Mouse (Mus musculus) spleen, adult 2 months (tissue): Measurements from ENCODE around the gene Tsc1.

Source experiments
- CTCF ChIP-seq: fragments of 200-500 bp; IDR thresholded peaks from 2 replicates; pipeline ENCODE4 v1.5.1; 2011; ENCODE audit warnings: mild to moderate bottlenecking, inconsistent platforms; ENCODE audit not compliant: insufficient read depth, insufficient read length, insufficient replicate concordance; ENCODE audit errors: extremely low read depth
- POLR2A ChIP-seq: fragments of 200-500 bp; IDR thresholded peaks from 2 replicates; pipeline ENCODE4 v1.6.1; 2011; ENCODE audit warnings: low read depth, low read length, inconsistent platforms

GRCm38 (mm10) chr2:28722419-28722818 is 81.4 kb downstream of the Tsc1 start:
- TF ChIP-seq CTCF (no peak), POLR2A (no peak)
